ENCODE assay signal across 10 mouse cellular contexts in the genomic region with DNA sequence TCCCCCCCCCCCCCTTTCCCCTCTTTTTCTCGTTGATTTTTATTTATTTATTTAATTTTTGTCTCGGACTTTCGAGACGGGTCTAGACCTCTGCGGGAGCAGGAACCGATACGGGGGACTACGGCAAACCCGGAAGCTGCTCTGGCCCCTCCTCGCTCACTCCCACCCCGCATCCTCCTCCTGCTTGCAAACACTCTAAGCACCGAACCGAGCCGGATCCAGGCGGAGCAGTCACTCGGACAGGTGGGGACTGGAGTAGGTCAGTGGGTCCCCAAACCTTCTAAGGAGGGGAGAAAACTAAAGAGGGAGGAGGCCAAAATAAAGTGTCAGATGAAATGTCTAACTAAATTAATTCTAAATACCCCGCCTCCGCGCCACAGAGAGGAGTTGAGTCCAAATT. TPM values are rescaled to one million over a fixed set of nuclear protein-coding genes. Genes with fewer than 3 reads are reported as not detected.
DNase-seq lines count a peak whose midpoint lies in the region; ATAC-seq lines count a peak whose summit lies in the region.
"Had no signal": no experiment of that assay in that cellular context is flagged by ENCODE, and none has a peak within 500 bp of the region (broad histone marks: within the 10 kb centered on the region; RNA-seq: fewer than 3 reads in every experiment).

No protein-coding gene starts in this region.

- H3K36me3 ChIP-seq in kidney, embryonic 15.5 days = no peaks in the 10 kb centered on the region
- H3K36me3 ChIP-seq in hindbrain, embryonic 15.5 days = no peaks in the 10 kb centered on the region

- under 1% methylated on average over 19 of the region's 19 CpGs for WGBS in kidney, embryonic 15.5 days
- WGBS in hindbrain, embryonic 15.5 days = under 1% methylated on average over 19 of the region's 19 CpGs

- no peaks in the 10 kb centered on the region for H3K9me3 ChIP-seq in kidney, embryonic 15.5 days (replicated peaks)
- no peaks in the 10 kb centered on the region for H3K9me3 ChIP-seq in hindbrain, embryonic 15.5 days

- no peak overlapping the region for H3K27ac ChIP-seq in kidney, embryonic 15.5 days
- H3K27ac ChIP-seq in hindbrain, embryonic 15.5 days (replicated peaks) = no peak overlapping the region

- peaks cover 99% of the 10 kb centered on the region for H3K27me3 ChIP-seq in kidney, embryonic 15.5 days
- H3K27me3 ChIP-seq in hindbrain, embryonic 15.5 days = peaks cover 85% of the 10 kb centered on the region

- no peak for ATAC-seq in kidney, embryonic 15.5 days (replicated peaks; ENCODE audit: low FRiP score)
- ATAC-seq in hindbrain, embryonic 15.5 days (ENCODE audit: low FRiP score, low read depth) = no peak

- peak overlapping the region; percentile 48 for H3K4me2 ChIP-seq in kidney, embryonic 15.5 days
- H3K4me2 ChIP-seq in hindbrain, embryonic 15.5 days = peak overlapping the region; percentile 43

- peaks cover 18% of the 10 kb centered on the region for H3K4me1 ChIP-seq in kidney, embryonic 15.5 days
- H3K4me1 ChIP-seq in hindbrain, embryonic 15.5 days (replicated peaks) = peaks cover 12% of the 10 kb centered on the region; the same call in 1 of the 2 replicates

- DNase-seq in kidney, adult 8-10 months = no peak
- peak; percentile 8 for DNase-seq in embryo, embryonic 10 days (ENCODE audit: low spot score)
- peak; percentile 48 for DNase-seq in neural tube, embryonic 10.5 days (ENCODE audit: extremely low spot score, low spot score)
- DNase-seq in adrenal gland, postnatal 4 days (ENCODE audit: low spot score in 2 of 2) = no peak
- no peak for DNase-seq in ovary, postnatal 14 days (ENCODE audit: low spot score)
- DNase-seq in right cerebral cortex, postnatal 14 days = no peak
- DNase-seq: right cerebral cortex, postnatal 25 days had no signal

- no peak overlapping the region for H3K9ac ChIP-seq in kidney, embryonic 15.5 days
- H3K9ac ChIP-seq in hindbrain, embryonic 15.5 days = no peak overlapping the region

- H3K4me3 ChIP-seq in kidney, embryonic 15.5 days (replicated peaks) = peak overlapping the region; percentile 19
- peak overlapping the region; percentile 23 for H3K4me3 ChIP-seq in hindbrain, embryonic 15.5 days

RNA-seq across cellular contexts. Expression of a gene that starts 5.4 kb away (rescaled TPM):
- 0.05 and 0.10 TPM in 2 replicates for polyA plus RNA-seq in kidney, embryonic 15.5 days (2015; fragmentation: Nextera tagmentation; extraction: Ambion mirVana)
- polyA plus RNA-seq in hindbrain, embryonic 15.5 days (2015; fragmentation: Nextera tagmentation; extraction: Ambion mirVana) = 3.7 and 8.0 TPM in 2 replicates
- total RNA-seq in adrenal gland, postnatal 4 days (2021) = under 1 TPM; 0.25 to 0.59 TPM
- total RNA-seq: left cerebral cortex, postnatal 14 days had no signal

Comparison
In these comparisons a context has a peak if more than half of its experiments do, and no peak if none do; other contexts are left out.
1. DNase-seq: peak in embryo, embryonic 10 days (single experiment) and neural tube, embryonic 10.5 days (single experiment); none in kidney, adult 8-10 months (0 of 2), adrenal gland, postnatal 4 days (0 of 2), ovary, postnatal 14 days (single experiment) and right cerebral cortex, postnatal 14 days (single experiment).